Mouse (Mus musculus): ENCODE data around the gene Zdbf2. TPM values are rescaled to one million over a fixed set of nuclear protein-coding genes. Genes with fewer than 3 reads are reported as not detected.

Zdbf2 gene
- total and polyA plus RNA-seq, 3 experiments, result not detected

- Histone ChIP-seq H3K4me3 (replicated peaks in 1 of 3; ENCODE audit: low read depth in 2 of 3, low read length in 2 of 3, poor library complexity in 1 of 3) (no peak overlapping the region), H3K9me3 (replicated peaks; ENCODE audit: low read length) (no peaks in the 10 kb centered on the region), H3K4me1 (ENCODE audit: control insufficient read depth in 1 of 2, insufficient read depth in 2 of 2) (no peaks in the 10 kb centered on the region), H3K9ac (ENCODE audit: insufficient read depth, low read depth) (no peak overlapping the region), H3K27ac (ENCODE audit: insufficient read depth, low read depth) (no peak overlapping the region), H3K27me3 (replicated peaks) (no peaks in the 10 kb centered on the region), H3K79me2 (replicated peaks; ENCODE audit: control insufficient read depth, extremely low read depth, insufficient read depth, poor library complexity, severe bottlenecking) (no peaks in the 10 kb centered on the region), H3K36me3 (replicated peaks in 1 of 2; ENCODE audit: control insufficient read depth in 1 of 2, insufficient read depth in 1 of 2, low read length in 1 of 2) (no peaks in the 10 kb centered on the region), H3K4me2 (ENCODE audit: insufficient read depth, low read depth, poor library complexity, severe bottlenecking) (no peak overlapping the region)
- in situ Hi-C loops (cut with MboI; ENCODE audit: low pct_ligation_motif_present, low pct_unique_long_range_greater_than_20kb, low sequenced_read_pairs) (no loop called here), dilution Hi-C loops (cut with MboI; ENCODE audit: extremely low pct_ligation_motif_present, extremely low pct_unique_long_range_greater_than_20kb, low sequenced_read_pairs) (no loop called here)
- DNase-seq (ENCODE audit: extremely low read depth), result no peak
- TF ChIP-seq MAFK (IDR thresholded peaks at IDR 0.05; ENCODE audit: insufficient replicate concordance, low read length) (no peak), UBTF (IDR thresholded peaks at IDR 0.05; ENCODE audit: low read depth, low read length) (no peak), MEF2A (IDR thresholded peaks at IDR 0.05; ENCODE audit: borderline replicate concordance, low read depth, low read length) (no peak), MAZ (IDR thresholded peaks at IDR 0.05; ENCODE audit: low read depth, low read length) (no peak), PAX5 (IDR thresholded peaks at IDR 0.05; ENCODE audit: low read length) (no peak), CHD1 (IDR thresholded peaks at IDR 0.05; ENCODE audit: low read depth, low read length) (no peak), RAD21 (IDR thresholded peaks at IDR 0.05; ENCODE audit: low read depth, low read length) (no peak), POLR2AphosphoS2 (IDR thresholded peaks at IDR 0.05; ENCODE audit: low read depth, low read length) (no peak), ZC3H11A (IDR thresholded peaks at IDR 0.05; ENCODE audit: low read depth, low read length) (no peak), JUN (IDR thresholded peaks at IDR 0.05; ENCODE audit: insufficient read depth, low read depth, low read length) (no peak), ZNF384 (IDR thresholded peaks at IDR 0.05; ENCODE audit: low read depth, low read length) (no peak), SMC3 (IDR thresholded peaks at IDR 0.05; ENCODE audit: low read depth, low read length) (no peak), MYC (IDR thresholded peaks at IDR 0.05; ENCODE audit: low read depth, low read length) (no peak), CHD2 (IDR thresholded peaks at IDR 0.05; ENCODE audit: low read length) (no peak), POLR2A (IDR thresholded peaks at IDR 0.05; ENCODE audit: low read depth, low read length) (no peak), HCFC1 (IDR thresholded peaks at IDR 0.05; ENCODE audit: low read depth, low read length) (no peak), ZMIZ1 (IDR thresholded peaks at IDR 0.05; ENCODE audit: low read depth, low read length) (no peak), EP300 (IDR thresholded peaks at IDR 0.05; ENCODE audit: low read length) (no peak), ZKSCAN1 (IDR thresholded peaks at IDR 0.05; ENCODE audit: borderline replicate concordance, low read depth, low read length) (no peak)
Observed at GRCm38 (mm10) chr1:63259916-63260741, 12.9 kb upstream of the Zdbf2 start.

- Histone ChIP-seq H3K4me3 (replicated peaks in 1 of 3; ENCODE audit: low read depth in 2 of 3, low read length in 2 of 3, poor library complexity in 1 of 3) (no peak overlapping the region), H3K27ac (ENCODE audit: insufficient read depth, low read depth) (no peak overlapping the region), H3K9me3 (replicated peaks; ENCODE audit: low read length) (no peaks in the 10 kb centered on the region), H3K36me3 (replicated peaks in 1 of 2; ENCODE audit: control insufficient read depth in 1 of 2, insufficient read depth in 1 of 2, low read length in 1 of 2) (no peaks in the 10 kb centered on the region), H3K79me2 (replicated peaks; ENCODE audit: control insufficient read depth, extremely low read depth, insufficient read depth, poor library complexity, severe bottlenecking) (no peaks in the 10 kb centered on the region), H3K4me2 (ENCODE audit: insufficient read depth, low read depth, poor library complexity, severe bottlenecking) (no peak overlapping the region), H3K4me1 (ENCODE audit: control insufficient read depth in 1 of 2, insufficient read depth in 2 of 2) (no peaks in the 10 kb centered on the region), H3K27me3 (replicated peaks) (no peaks in the 10 kb centered on the region), H3K9ac (ENCODE audit: insufficient read depth, low read depth) (no peak overlapping the region)
- DNase-seq (ENCODE audit: extremely low read depth), result no peak
- dilution Hi-C loops (cut with MboI; ENCODE audit: extremely low pct_ligation_motif_present, extremely low pct_unique_long_range_greater_than_20kb, low sequenced_read_pairs) (no loop called here), in situ Hi-C loops (cut with MboI; ENCODE audit: low pct_ligation_motif_present, low pct_unique_long_range_greater_than_20kb, low sequenced_read_pairs) (no loop called here)
- TF ChIP-seq POLR2AphosphoS2 (IDR thresholded peaks at IDR 0.05; ENCODE audit: low read depth, low read length) (no peak), RAD21 (IDR thresholded peaks at IDR 0.05; ENCODE audit: low read depth, low read length) (no peak), ETS1 (conservative IDR thresholded peaks at IDR 0.05; ENCODE audit: low read depth, low read length) (no peak), MAFK (IDR thresholded peaks at IDR 0.05; ENCODE audit: insufficient replicate concordance, low read length) (no peak), USF2 (conservative IDR thresholded peaks at IDR 0.05; ENCODE audit: low read depth, low read length) (no peak), MAZ (IDR thresholded peaks at IDR 0.05; ENCODE audit: low read depth, low read length) (no peak), JUND (conservative IDR thresholded peaks at IDR 0.05; ENCODE audit: low read depth, low read length) (no peak), PAX5 (IDR thresholded peaks at IDR 0.05; ENCODE audit: low read length) (no peak), USF1 (IDR thresholded peaks at IDR 0.05; ENCODE audit: low read depth, low read length) (no peak), ZNF384 (IDR thresholded peaks at IDR 0.05; ENCODE audit: low read depth, low read length) (no peak), E2F4 (IDR thresholded peaks at IDR 0.05; ENCODE audit: insufficient replicate concordance, low read depth, low read length) (no peak), CHD1 (IDR thresholded peaks at IDR 0.05; ENCODE audit: low read depth, low read length) (no peak), CTCF (conservative IDR thresholded peaks at IDR 0.05 in 1 of 2, IDR thresholded peaks at IDR 0.05 in 1 of 2; ENCODE audit: low read depth in 2 of 2, low read length in 2 of 2) (no peak), TBP (conservative IDR thresholded peaks at IDR 0.05; ENCODE audit: low read depth, low read length) (no peak), UBTF (IDR thresholded peaks at IDR 0.05; ENCODE audit: low read depth, low read length) (no peak), ZKSCAN1 (IDR thresholded peaks at IDR 0.05; ENCODE audit: borderline replicate concordance, low read depth, low read length) (no peak), MEF2A (IDR thresholded peaks at IDR 0.05; ENCODE audit: borderline replicate concordance, low read depth, low read length) (no peak), ZC3H11A (IDR thresholded peaks at IDR 0.05; ENCODE audit: low read depth, low read length) (no peak), SMC3 (IDR thresholded peaks at IDR 0.05; ENCODE audit: low read depth, low read length) (no peak), POLR2A (IDR thresholded peaks at IDR 0.05; ENCODE audit: low read depth, low read length) (no peak)
Observed at GRCm38 (mm10) chr1:63260742-63261033, 12.4 kb upstream of the Zdbf2 start.

All from CH12.LX (cell line).